Mouse (Mus musculus) ovary, postnatal 14 days (tissue): ENCODE results near the gene Diaph3.
A peak's percentile ranks its signal among the peaks of the same experiment; 100 is the strongest.

ENCODE experiments used
- DNase-seq: peaks from one replicate; pipeline ENCODE4 v3.0.0; 2022; ENCODE audit warnings: low spot score

The Diaph3 gene

DNA sequence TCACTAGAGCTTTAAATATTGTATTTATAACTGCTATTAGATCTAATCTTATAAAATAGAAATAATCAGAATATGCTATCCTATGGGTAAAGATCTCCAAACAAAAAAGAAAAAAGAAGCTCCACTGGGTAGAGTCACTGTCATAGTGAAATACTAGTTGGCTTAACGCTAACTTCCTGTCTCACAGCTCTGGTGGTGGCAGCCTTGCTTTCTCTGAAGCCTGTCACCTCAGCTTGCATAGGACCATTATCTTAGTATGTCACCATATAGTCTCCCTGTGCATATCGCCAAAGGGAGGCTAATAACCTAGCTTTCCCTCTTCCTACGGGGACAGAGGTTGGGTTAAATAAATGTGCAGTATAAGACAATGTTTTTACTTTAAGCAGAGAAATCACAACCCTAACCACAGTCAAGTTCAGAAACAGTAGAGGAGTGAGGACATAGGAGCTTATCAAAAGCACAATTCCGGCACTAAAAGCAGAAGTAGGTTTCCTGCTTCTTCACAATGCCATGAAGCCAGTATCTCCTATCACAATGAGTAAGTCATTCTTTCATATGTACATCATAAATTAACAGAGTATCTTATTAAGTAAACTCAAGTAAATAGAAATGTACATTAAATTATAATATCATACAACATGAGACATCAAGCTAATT lies 293.8 kb downstream of the Diaph3 start:
- DNase-seq: no peak

DNA sequence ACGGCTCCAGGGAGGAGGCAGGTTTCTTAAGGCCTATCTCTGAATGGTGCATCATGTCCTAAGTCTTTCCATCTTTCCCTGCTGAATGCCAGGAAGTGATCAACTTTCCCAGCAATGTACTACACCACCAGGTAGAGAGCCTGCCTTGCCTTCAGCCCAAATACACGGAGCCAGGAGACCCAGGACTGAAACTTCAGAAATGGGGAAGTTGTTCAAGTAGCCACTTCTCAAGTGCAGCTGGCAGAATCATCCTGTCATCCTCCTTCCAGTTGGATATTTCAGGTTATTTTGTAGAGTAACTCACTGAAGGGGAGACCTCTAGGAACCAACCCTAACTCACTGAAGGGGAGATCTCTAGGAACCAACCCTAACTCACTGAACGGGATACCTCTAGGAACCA lies 297.0 kb downstream of the Diaph3 start:
- no peak for DNase-seq

GRCm38 (mm10) chr14:86837642-86838041 lies 303.4 kb downstream of the Diaph3 start:
- no peak for DNase-seq

- DNase-seq: no peak
These were observed 306.2 kb downstream of the Diaph3 start for GRCm38 (mm10) chr14:86834851-86835250.

DNA sequence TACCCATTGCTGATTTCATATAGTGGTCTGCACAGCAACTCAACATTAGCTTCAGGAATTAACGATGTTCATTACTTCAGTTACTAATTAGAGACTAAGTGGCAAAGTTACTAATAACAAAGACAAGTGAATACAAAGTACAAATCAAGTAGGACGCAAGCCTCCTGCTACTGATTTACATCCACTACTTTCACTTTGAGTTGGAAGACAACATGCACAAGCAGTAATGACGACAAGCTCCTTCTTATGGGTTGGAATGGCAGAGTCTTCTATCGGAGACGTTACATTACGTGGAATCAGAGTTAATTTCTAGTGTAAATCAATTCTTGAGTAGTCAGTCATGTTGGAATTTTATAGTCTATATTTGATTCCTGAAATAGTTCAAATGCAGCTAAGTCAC lies 306.8 kb downstream of the Diaph3 start:
- no peak for DNase-seq

DNA sequence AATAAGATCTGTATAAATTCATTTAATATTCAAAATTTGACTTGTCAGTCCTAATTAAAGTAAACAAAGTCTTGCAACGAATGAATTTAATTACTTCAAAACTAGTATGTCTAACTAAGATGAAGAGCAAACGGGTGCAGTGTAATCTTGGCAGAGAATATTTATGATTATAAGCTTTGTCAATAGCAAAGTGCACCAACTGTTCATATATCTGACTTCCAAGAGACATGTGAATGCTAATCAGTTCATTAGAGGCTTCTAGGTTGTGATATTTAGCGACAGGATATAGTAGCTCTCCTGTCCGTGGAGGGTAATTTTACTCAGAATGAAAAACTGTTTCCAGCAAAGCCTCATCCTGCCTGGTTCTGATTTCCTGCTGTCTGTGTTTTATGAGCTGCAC lies 308.0 kb downstream of the Diaph3 start:
- no peak for DNase-seq

- DNase-seq: no peak
These were observed 324.8 kb downstream of the Diaph3 start for GRCm38 (mm10) chr14:86816246-86816645.

- no peak for DNase-seq
These were observed 352.0 kb downstream of the Diaph3 start for GRCm38 (mm10) chr14:86788880-86789641.

DNA sequence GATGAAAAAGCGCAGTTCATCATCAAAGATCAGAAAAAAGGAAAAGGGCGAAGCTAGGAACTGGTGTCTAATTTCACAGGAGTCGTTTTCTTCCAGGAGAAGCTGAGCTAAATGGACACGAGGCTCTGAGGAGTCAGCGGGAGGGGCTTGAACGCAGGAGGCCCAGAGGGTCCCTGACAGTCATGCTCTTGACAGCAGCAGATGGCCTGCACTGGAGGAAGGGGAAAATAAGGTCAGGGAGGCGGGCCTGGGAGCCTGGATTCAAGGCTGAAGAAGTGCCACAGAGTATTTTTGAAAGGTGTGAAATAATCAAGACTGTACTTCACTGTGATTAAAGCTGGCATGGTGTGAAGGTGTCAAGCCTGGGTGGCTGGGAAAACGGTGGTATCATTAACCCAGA lies 354.2 kb downstream of the Diaph3 start:
- DNase-seq: no peak

- peak; percentile 22 for DNase-seq
These were observed 359.3 kb downstream of the Diaph3 start for GRCm38 (mm10) chr14:86781553-86782273.

- DNase-seq: no peak
These were observed 367.7 kb downstream of the Diaph3 start for GRCm38 (mm10) chr14:86773311-86773710.

DNA sequence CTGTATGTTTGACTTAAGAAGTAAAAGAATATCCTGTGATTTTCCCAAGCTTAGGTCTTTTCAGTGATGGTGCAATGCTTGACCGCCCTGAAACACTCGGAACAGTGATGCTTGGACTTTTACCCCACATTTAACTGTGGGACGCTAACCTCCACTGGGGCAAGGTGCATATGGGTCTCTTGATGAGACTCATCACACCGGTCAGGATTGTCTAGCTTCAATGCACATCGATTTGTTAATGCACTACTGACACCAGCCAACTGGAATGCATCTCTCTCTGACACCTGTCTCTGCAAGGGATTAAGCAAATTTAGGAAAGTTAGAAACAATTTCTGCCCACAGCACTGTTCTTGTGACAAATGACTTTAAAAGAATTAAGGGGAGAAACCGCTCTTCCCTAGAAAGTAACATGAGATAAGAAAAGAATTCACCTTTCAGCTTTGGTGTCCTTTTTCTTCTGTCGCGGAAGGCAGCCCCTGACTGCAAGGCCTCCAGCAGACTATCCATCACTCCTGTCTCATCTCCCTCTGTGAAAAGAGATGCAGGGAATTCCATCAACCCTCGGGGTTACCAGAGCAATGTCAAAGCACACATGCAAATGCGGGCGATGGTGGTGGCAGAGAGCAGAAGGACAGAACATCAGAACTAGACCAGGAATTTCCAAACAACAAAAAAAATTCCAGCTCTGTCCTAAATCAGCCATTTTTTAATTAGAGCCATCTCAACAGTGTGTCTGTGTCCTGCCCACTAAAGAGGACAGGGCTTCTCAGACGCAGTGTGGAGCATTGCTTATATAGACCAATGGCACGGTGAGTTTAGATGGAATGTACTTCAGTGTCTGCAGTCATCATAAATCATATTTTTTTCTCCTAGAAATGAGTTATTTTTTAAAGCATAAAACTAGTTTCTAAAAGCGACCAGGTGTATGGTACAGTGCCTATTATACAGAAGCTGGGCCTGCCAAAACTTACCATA lies 368.6 kb downstream of the Diaph3 start:
- no peak for DNase-seq

DNA sequence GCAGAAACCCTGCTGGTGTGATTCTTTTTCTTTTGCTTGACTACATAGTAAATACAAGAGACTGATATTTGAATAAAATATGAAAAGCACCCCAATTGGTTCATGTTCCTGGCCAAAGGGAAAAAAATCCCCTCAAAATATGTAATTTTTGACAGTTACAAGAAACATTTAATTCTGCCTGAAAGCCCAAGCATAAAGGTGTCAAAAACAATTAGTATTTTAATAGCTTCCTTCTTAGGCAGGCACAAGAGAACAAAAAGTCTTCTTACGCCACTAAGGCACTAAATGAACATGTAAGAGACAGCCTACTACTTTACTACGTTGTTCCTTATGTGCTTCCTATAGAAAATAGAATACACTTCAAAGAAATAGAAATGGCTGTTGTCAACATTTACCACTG lies 376.7 kb downstream of the Diaph3 start:
- DNase-seq: no peak

- no peak for DNase-seq
These were observed 383.2 kb downstream of the Diaph3 start for GRCm38 (mm10) chr14:86757604-86758520.

GRCm38 (mm10) chr14:86757132-86757531 lies 383.9 kb downstream of the Diaph3 start:
- no peak for DNase-seq

DNA sequence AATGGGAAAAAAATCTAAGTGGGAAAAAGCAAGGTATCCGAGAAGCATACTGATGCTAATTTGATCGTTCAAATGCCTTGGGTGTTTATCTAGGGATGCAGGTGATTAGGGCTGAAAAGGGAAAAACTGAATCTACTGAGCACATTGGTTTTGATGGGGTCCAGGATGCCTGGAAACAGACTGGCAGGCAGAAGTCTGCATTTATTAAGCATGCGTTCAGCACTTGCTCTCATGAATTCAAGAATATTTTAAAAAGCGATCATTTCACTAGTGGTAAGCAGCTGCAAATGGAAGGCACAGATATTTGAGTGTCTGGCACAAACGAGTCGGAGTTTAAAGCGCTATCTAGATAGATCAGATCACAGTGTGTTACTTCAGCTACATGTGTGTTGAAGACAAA lies 390.7 kb downstream of the Diaph3 start:
- DNase-seq: no peak

DNA sequence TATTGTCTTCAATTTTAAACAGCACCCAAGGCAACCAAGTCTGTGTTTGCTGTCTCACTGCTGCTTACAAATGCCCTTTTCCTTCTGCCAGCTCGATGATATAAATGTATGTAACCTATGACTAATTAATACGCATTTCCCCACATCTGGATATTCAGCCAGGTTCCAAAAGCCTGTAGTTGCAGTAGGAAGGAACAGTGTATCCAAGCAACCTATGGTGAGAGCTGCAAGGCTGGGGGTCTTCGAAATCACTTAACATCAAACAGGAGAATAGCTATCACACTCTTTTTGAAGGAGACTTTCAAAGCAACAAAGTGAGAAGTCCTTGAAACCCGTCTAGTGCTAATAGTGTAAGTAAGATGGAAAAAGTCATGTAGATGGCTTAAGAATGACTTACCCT lies 391.6 kb downstream of the Diaph3 start:
- no peak for DNase-seq

DNA sequence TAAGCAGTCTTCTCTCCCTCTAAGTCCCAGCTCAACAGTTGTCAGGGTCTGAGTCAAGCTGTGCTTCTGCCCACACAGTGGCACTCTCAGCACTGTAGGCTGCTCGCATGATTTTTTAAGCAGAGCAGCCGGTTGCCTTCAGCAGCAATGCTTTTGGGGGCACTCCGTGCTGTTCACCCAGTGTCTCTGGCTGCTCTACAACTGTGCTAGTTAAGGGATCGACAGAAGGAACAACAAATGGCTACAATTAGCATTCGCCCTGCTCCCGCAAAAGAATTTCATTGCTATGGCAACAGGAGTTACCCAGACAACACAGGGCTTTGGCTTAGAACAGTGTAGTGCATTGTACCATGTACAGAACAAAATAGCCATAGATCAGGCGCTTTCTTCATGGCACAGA lies 392.2 kb downstream of the Diaph3 start:
- DNase-seq: no peak

GRCm38 (mm10) chr14:86744523-86744922 lies 396.5 kb downstream of the Diaph3 start:
- DNase-seq: no peak

DNA sequence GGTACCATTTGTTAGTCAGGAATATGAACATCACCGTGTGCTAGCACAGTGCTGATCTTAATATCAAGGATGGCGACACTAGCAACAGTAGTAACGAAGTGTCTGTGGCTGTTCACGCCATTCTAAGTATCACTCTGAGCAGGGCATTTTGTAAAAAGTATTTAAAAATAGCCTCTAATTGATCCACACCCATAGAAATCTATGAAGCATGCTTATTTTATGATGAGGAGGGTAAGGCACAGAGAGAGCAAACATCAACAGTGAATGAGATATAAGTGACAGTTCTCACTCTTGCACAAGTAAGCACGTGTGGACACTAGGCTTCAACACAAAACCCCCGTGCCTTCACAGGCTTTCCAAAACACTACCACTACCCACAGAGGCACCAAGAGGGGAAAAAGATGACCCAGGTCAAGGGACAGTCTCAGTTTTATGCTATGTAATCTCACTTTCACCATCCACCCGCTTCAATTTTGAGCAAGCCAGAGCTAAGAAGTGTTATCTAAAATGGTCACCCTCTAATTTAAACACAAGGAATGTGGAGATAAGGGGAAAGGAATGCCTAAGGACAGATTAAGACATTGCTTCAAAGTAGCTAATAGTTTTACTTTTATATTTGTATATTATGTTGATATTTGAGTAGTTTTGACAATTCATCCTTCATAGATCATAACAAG lies 399.0 kb downstream of the Diaph3 start:
- no peak for DNase-seq
